Mouse (Mus musculus) thymus, adult 18-20 months (tissue): ENCODE measurements around the gene Ttc27.

Experiments
- DNase-seq, 2 experiments: peaks; one replicate each; pipeline ENCODE4 v3.0.0; 2022; ENCODE audit warnings: mixed read lengths in 2 of 2

Gene Ttc27

DNA sequence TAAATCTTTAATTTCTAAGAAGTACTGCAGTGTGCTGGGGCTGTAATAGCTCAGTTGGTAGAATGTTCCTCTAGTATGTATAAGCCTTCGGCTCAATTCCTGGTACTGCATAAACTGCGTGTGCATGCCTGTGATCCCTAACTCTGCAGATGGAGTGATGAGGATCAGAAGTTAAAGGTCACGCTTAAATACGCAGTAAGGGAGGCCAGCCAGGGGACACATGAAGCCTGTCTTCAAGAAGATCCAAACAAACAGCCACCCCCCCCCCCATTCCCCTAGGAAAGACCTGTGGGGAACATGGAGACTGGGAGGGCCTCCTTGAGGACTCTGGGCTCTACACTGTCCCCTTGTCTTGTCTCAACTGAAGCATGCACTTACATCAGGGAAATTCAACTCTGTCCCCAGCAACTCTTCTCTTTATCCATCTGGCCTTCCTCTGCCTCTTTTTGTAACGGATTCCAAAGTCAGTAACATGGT, 36.1 kb downstream of the Ttc27 start:
- no peak for DNase-seq

DNA sequence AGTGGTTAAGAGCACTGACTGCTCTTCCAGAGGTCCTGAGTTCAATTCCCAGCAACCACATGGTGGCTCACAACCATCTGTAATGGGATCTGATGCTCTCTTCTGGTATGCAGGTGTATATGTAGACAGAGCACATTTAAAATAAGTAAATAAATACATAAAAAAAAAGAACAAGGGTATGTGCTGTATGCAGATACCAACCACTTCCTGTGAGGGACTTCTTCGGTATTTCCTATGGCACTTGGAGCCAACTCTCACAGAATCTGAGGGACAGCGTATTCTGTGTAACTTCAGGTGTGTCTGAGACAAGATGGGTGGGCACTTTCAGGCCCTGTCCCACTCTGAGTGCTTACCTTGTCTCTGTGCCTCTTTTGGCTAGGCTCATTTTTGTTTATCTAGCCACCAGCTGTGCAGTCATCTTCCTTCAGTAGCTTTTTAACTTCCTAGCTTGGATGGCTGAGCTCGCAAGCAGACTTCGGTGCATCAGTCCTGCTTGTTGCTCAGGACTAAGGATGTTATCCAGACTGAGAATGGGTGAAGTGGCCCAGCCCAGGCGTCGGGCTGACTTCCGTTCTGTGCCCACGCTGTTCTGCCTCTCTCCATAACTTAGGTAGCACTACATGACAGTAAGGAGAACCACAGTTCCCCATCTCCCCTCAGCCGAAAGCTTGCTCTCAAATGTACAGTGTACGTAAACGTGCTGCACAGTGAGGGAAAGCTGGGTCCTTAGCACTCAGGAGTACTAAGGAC, 37.0 kb downstream of the Ttc27 start:
- DNase-seq = no peak

DNA sequence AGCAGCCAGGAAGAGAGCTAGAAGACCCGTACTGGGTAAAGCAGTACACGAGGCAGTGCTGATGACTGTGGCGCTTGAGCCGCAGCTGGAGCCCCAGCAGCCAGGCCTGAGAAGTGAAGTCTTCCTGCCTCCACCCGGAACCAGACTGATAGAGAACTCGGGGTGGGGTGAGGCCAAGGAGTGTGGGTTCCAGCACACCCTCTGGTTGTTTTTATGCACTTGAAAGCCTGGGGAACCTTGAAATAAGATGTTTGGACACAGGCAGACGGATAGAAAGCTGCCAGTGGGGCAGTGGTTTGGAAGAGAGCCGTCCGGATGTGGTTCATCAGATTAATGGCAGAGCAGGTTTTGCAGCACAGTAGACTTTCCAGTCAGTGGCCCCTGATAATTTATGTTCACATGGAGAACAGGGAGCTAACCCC, 51.9 kb downstream of the Ttc27 start:
- DNase-seq = no peak

DNA sequence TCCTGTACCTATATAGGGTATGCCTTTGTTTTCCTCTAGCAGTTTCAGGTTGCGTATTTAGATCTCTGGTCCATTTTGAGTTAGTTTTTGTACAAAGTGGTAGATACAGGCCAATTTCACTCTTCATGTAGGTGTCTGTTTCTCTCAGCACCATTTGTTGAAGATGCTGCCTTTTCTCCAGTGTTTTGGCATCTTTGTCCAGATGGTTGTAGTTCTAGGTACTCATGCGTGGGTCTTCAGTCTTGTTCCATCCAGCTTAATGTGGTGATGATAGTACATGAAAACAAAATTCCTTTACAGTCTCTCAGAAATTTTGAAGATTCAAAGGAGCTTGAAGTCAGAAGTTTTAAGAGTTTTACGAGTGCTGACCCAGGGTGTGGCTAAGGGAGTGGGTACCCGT, 54.8 kb downstream of the Ttc27 start:
- DNase-seq = no peak

DNA sequence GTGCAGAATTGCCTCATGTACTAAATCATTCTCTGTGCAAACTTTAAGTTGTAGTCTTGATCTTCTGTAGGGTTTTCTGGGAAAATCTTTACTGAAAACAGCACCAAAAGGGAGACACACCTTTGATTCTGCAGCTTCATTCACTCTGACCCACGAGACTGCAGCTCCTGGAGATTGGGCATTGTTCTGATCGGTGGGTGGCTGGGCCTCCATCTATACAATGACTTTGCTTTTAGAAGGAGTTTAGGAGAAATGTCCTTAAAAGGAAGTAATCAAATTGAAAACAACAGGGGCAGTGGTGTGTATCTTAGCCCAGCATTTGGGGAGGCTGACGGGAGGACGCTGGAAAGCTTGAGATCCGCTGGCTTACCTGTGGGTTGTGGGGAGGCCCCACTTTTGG, 56.0 kb downstream of the Ttc27 start:
- no peak for DNase-seq

DNA sequence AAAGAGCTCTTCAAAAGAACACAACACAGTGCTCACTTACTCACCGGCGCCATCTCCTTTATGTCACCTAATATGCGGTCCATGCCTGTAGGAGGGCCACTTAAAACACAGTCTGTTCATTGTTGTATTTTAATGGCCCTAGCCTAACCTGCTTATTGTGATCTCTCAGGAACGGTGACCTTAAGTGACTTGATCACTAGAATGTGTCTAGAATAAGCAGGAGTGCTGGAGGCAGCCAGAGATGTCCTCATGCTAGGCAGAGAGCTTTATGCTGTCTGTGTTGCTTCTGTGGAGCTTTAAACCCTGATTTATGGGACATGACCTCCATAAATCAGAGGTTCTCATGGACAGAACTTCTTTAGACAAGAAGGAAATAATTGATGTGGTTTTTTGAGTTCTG, 62.6 kb downstream of the Ttc27 start:
- no peak for DNase-seq

DNA sequence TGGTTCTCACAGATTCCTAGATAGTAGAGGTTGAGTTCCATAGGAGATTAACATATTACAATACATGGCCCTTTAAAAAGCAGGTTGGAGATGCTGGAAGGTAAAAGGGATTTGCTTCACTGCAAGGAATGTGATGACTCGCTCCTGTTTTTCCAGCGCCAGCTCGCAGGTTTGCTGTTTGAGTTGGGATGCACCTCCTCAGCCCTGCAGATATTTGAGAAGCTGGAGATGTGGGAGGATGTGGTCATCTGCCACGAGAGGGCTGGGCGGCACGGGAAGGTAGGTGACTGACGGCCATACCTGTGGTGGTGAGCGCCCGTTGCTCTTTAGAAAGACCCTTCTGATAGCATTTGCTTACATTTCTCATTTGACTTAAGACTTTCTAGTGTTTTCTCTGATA, 63.1 kb downstream of the Ttc27 start:
- DNase-seq = no peak

DNA sequence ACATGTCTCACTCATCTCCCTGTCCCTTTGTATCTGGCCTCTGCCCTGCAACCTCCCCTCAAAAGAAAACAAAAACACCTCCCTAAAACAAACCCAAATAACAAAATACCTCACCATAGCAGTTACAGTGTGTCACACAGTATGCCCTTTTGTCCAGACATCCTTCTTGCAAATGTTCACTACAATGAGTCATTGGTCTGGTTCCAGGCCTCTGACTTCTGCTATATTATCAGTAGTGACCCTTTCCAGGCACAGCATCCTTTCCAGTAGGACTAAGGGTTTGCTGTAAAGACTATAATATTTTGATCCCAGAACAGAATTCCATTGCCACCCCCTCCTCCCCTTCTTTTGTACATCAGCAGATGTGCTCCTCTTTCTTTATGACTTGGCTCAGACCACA, 64.4 kb downstream of the Ttc27 start:
- DNase-seq = no peak

DNA sequence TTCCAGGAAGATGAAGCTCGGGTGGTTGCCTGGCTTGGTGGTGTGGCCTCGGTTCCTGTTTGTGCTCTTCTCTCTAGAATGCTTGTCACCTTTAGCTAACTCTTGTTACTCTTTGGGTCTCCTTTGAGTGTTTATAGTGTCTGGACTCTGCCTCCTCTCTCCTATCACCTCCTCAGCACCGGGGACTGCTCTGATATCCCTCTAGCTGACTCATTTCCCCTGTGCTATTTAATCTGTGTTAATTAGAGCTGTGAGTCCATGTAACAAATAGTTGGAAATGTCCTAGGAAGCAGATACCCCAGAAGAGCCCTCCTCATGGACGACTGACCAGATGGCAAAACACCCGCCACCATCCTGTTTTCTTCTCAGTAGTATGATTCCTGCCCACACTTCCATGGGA, 68.1 kb downstream of the Ttc27 start:
- DNase-seq = no peak

DNA sequence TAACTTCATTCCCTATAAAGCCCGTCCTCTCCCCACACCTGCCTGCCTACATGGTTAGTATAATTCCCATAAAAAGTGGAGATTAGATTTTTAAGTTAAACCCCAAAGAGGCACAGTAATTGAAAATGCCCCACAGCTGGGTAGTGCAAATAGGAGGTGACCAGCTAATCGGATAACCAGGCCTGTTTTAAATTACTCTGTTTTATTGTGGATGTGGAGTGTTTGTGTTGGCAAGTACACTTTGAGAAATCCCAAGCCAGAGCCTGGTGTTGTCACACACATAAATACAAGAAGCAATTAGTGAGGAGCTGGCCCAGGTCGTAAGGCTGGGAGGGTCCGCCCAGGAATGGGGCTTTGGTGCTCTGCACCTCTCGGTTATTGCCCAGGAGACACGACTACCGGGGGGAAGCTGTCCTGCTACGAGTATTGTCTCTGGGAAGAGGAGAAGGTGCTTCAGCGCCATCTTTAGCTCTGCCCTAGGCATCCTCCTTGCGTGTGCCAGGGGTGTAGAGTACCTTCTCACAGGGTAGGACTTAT, 68.7 kb downstream of the Ttc27 start:
- no peak for DNase-seq

DNA sequence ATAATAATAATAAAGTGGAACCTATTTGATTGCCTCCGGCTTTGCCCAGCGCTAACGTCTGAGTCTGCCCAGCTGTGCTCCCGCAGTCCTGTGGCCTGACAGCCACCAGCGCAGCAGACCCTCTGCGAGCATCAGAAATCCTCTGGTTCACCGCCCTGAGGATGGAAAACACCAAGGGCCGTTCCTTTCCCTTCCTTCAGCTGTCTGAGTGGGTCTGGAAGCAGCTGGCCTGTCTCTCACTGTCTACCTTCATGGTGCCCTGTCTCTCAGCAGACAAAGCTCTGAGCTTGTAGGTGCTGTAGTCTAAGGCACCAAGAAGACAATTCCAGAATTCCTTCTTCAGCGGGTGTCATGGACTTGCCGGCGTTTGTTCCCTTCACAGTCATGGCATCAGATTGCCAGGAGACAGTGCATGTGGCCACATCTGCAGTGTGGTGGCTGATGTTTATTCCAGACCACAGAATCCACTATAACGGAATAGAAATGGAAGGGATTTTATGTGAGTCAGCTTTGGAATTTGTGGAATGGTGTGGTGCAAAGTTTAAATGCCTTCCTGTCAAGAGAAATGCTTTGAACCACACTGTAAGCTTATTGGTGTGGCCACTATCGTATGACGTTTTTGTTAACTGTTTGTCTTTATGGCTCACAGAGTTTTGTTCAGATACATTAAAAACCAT, 78.6 kb downstream of the Ttc27 start:
- no peak for DNase-seq

DNA sequence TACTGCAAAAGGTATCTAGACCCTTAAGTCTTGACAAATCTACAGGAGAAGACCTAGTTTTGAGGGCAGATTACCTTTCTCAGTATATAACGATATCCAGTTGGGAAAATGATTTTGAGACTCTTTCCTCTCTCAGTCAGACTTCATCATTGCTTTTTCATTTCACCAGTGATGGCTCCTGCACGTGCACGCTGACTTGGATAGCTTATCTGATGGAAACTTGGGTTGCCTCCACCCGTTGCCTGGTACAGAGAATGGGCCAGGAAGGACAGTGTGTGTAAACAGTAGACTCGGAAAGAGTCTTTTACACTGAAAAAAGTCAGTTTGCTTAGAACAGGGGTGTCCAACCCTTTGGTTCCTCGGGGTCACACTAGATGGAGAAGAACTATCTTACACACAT, 82.3 kb downstream of the Ttc27 start:
- DNase-seq = no peak

DNA sequence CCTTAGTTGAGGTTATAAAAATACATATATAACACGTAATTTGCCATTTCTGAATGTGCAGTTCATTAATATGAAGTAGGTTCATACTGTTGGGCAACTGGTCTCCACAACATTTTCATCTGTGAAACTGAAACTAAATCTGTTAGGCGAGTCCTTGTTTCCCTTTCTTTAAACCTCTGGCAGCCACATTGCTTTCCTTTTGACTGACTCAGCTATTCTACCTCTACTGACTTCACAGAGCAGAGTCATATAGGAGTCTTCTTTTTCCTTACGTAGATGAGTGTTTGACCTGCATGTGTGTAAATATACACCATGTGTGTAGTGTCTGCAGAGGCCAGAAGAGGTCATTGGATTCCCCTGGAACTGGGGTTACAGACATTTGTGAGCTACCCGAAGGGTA, 85.2 kb downstream of the Ttc27 start:
- no peak for DNase-seq

DNA sequence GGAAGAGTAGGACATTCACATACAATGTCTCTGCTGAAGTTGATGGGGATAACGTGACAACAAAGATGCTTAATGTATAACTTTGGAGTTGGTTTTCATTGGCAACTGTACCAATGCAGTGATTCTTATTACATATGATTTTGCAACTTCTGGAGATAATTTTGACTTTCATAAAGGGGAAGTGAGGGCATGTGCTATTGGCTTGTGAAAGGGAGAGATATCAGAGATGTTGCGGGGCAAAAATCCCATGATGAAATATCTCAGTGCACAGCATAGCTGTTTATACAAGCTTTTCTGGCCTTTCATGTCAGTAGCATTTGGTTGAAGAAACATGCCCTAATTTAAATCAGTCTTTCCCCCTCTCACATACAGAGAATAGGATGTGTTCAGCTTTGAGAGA, 86.3 kb downstream of the Ttc27 start:
- DNase-seq = no peak

DNA sequence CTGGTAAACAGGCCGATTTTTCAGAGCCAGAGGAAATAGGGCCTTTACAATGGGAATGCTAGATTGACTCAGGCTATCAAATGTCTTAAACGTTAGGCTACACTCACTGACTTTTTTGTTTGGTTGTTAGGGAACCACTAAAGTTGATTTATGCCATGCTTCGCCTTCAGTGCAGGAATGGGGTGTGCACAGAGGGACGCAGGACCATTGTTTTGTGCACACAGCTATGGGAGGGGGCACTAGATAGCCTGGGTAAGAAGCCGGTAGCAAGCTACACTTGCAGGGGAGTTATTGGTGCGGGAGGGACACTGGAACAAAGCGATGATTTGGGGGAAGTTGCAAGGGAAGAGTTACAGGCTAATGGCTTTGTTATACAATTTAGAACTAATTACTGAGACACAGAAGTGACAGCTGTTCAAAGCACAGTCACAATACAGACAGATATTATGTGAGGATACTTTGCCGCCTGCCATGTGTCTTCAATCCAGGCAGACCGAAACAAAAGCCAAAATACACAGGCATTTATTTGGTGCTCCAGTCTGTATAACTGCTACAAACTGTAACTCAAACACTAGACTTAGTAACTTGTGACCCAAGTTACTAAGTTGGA, 86.9 kb downstream of the Ttc27 start:
- no peak for DNase-seq

DNA sequence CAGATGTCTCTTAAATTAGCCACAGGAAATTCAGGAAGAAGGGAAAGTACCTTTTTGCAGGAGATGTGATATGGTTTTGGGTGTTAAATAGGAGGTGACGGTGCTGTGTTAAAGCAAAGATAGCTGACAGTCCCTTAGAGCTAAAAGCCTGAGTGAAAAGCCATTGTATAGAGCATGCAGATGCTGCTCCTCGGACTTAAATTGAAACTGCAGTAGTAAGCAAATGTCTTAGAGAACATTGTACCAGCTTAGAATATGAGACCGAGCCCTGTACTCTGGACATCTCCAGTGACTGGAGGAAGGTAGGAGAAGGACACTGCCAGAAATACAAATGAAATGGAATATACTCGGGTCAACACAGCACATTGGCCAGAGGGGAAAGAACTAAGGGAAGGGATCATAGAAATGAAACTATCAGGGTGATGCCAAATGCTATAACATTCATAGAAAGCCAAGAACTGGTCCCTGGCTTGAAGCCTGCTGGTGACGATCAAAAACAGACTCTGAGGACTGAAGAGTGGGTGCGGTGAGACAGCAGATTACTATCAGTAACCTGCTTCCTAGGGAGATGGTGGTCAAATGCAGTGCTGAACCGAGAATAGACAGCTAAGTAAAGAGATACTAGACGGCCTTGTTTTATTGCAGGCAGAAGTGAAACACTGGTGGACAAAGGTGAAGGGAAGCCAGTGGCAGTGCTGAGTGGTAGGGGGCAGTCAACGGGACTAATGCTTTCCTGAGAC, 90.1 kb downstream of the Ttc27 start:
- no peak for DNase-seq

DNA sequence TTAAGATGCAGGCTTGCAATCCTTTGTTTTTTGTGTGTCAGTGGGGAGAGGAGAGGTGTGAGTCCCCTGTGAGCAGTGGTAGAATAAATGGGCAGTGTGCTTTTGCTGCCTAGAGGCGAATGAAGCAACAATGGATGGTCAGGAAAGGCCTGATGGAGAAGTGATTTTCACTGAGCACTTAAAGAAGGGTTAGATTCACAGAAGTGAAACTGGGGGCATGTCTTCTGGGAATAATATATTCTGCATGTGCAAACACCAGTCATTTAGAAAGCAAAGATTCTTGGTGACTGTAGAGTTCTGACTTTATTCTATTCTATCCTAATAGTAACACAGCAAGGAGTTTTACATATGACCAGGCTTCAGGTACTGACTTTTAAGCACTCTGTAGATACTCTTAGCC, 90.8 kb downstream of the Ttc27 start:
- DNase-seq = no peak

DNA sequence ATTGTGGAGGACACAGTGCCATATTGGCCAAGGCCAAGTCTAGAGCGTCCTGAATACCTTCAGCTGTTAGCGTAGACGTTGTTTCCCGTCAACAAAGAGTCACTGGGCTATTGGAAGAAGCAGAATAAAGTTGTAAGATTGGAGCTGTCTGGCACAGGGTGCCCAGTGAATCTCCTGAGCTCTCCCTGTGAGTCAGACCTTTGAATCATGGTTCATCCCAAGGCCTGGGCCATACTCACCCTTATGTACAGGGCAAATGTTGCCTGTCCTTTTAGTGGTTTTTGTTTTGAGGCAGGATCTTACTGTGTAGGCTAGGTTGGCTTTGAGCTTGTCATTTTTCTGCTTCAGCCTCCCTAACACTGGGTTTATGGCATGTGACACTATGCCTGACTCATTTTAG, 91.4 kb downstream of the Ttc27 start:
- no peak for DNase-seq

DNA sequence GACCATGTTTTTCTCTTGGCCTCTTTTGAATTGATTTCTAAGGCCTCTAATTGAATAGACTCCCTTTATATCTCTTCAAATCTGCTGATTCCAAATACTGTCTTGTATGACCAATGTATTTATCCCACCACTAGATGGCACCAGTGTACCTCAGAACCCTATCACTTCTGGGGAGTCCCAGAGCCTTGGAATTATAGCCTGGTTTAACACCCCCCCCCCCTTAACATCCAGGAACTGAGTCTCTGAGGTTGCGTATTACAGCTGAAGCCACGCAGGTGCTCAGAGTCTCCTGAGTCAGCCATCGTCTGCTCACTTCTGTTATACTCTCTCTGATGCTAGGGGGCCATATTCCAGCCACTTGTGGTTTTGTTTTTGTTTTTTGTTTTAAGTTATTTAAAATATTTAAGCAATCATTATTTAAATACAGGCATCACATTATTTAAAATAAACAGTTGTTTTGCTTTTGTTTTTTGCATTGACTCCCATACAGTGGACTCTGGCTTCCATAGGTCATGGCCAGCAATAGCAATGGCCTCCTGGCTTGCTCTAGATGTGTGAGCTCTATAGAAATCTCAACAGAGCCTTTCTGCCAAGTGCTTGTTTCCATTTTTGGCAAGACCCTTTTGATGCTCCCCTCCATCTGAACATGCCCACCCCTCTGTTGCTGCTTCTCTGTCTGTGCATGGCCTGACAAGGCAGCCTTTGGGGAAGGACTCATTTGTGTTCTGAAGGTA, 93.5 kb downstream of the Ttc27 start:
- DNase-seq = no peak

DNA sequence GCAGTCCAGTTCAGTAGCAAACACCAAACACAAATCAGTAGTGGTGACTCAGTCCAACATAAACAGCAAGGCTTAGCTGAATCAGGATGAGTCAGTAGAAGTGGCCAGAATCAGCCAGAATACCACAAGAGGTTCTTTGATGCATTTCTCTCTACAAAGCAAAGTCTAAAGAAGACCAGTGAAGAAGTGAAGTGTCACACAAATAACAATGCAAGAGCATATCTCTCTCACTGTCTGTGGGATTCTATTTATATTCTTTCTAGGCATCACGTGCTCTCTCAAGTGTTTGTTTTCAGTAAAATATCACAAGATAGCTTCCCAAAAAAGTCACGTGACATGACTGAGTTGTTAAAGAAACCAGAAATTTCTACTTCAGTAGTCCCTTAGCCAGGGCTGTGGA, 102.2 kb downstream of the Ttc27 start:
- no peak for DNase-seq

DNA sequence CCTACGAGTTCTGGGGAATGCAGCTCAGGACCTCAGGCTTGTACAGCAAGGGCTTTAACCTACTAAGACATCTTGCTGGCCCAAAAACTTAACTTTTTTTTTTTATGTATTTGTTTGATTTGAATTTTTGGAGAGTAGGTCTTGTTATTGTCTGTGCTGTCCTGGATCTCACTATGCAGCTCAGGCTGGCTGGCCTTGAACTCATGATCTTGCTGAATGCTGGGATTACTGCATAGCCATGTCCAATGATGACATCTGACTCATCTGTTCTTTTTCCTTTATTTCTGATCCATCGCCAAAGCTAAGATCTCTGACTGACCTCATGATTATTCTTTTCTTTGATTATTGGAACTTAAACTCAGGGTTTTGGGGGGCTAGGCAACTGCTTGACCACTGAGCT, 113.3 kb downstream of the Ttc27 start:
- DNase-seq = no peak

DNA sequence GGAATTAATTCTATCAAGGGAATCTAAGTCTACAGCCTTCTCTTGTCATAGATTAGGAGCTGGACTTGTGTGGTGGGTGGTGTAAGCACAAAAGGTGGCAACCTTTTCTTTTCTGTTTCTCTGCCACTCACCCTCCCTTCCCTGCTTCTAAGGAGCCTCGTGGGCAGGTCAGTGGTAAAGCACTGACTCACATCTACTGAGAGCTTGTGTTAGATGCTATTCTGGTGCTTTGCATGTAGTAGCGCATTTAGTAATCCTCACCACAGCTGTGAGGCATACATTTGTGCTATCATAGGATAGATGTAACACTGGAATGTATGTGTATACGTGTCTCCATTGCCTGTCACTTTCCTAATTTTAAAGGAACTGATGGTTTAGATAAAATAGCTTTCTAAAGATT, 124.2 kb downstream of the Ttc27 start:
- DNase-seq = no peak

DNA sequence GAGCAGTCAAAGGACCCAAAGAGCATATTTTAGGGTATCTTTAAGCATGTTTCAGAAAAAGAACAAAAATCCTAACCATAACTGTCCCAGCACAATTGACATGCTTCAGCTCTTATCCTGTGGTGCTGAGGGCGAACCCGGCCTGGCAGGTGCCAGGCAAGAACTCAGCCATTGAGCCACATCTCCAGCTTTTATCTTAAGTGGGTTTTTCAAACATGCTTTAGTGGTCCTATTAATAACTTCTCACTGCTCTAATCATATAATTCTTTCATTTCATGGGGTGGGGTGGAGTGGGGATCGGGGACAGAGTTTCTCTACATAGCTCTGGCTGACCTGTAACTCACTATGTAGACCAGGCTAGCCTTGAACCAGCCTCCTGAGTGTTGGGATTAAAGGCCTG, 125.1 kb downstream of the Ttc27 start:
- DNase-seq = no peak
